Mouse (Mus musculus): ENCODE measurements around the gene Ptprr. TPM values are rescaled to one million over a fixed set of nuclear protein-coding genes. Genes with fewer than 3 reads are reported as not detected.

Ptprr gene
- polyA plus RNA-seq, 1 experiment = 0.77 TPM

GRCm38 (mm10) chr10:116131223-116131622, 113.2 kb downstream of the Ptprr start:
- TF ChIP-seq CTCF (IDR thresholded peaks at IDR 0.05; ENCODE audit: control insufficient read depth, insufficient read depth, insufficient replicate concordance, low read depth, low read length) = no peak
- no peak for TF ChIP-seq POLR2A (IDR thresholded peaks at IDR 0.05; ENCODE audit: control insufficient read depth, low read depth, low read length)
- H3K36me3 ChIP-seq (ENCODE audit: control insufficient read depth, insufficient read depth, low read length) = no peaks in the 10 kb centered on the region
- H3K27ac ChIP-seq (ENCODE audit: control insufficient read depth, insufficient read depth, low read depth, low read length) = no peak overlapping the region

GRCm38 (mm10) chr10:116132233-116132632, 114.2 kb downstream of the Ptprr start:
- Histone ChIP-seq H3K36me3 (ENCODE audit: control insufficient read depth, insufficient read depth, low read length) (no peaks in the 10 kb centered on the region), H3K4me1 (ENCODE audit: control insufficient read depth, insufficient read depth, low read length) (no peaks in the 10 kb centered on the region), H3K4me3 (ENCODE audit: control insufficient read depth, low read depth, low read length) (no peak overlapping the region)

More at GRCm38 (mm10) chr10:116131223-116131622, 113.2 kb downstream of the Ptprr start:
- Histone ChIP-seq H3K27me3 (ENCODE audit: control insufficient read depth, insufficient read depth, low read length) (no peaks in the 10 kb centered on the region), H3K4me1 (ENCODE audit: control insufficient read depth, insufficient read depth, low read length) (no peaks in the 10 kb centered on the region), H3K4me3 (ENCODE audit: control insufficient read depth, low read depth, low read length) (no peak overlapping the region)

GRCm38 (mm10) chr10:116135187-116135586, 117.2 kb downstream of the Ptprr start:
- Histone ChIP-seq H3K4me1 (ENCODE audit: control insufficient read depth, insufficient read depth, low read length) (no peaks in the 10 kb centered on the region), H3K4me3 (ENCODE audit: control insufficient read depth, low read depth, low read length) (no peak overlapping the region), H3K36me3 (ENCODE audit: control insufficient read depth, insufficient read depth, low read length) (no peaks in the 10 kb centered on the region), H3K27me3 (ENCODE audit: control insufficient read depth, insufficient read depth, low read length) (no peaks in the 10 kb centered on the region), H3K27ac (ENCODE audit: control insufficient read depth, insufficient read depth, low read depth, low read length) (no peak overlapping the region)
- no peak for TF ChIP-seq POLR2A (IDR thresholded peaks at IDR 0.05; ENCODE audit: control insufficient read depth, low read depth, low read length)

More at GRCm38 (mm10) chr10:116132233-116132632, 114.2 kb downstream of the Ptprr start:
- Histone ChIP-seq H3K27me3 (ENCODE audit: control insufficient read depth, insufficient read depth, low read length) (no peaks in the 10 kb centered on the region), H3K27ac (ENCODE audit: control insufficient read depth, insufficient read depth, low read depth, low read length) (no peak overlapping the region)
- TF ChIP-seq POLR2A (IDR thresholded peaks at IDR 0.05; ENCODE audit: control insufficient read depth, low read depth, low read length) = no peak

- Histone ChIP-seq H3K27ac (ENCODE audit: control insufficient read depth, insufficient read depth, low read depth, low read length) (no peak overlapping the region), H3K4me1 (ENCODE audit: control insufficient read depth, insufficient read depth, low read length) (no peaks in the 10 kb centered on the region), H3K27me3 (ENCODE audit: control insufficient read depth, insufficient read depth, low read length) (no peaks in the 10 kb centered on the region), H3K4me3 (ENCODE audit: control insufficient read depth, low read depth, low read length) (no peak overlapping the region), H3K36me3 (ENCODE audit: control insufficient read depth, insufficient read depth, low read length) (no peaks in the 10 kb centered on the region)
- TF ChIP-seq CTCF (IDR thresholded peaks at IDR 0.05; ENCODE audit: control insufficient read depth, insufficient read depth, insufficient replicate concordance, low read depth, low read length) (no peak), POLR2A (IDR thresholded peaks at IDR 0.05; ENCODE audit: control insufficient read depth, low read depth, low read length) (no peak)
These were observed 122.2 kb downstream of the Ptprr start for GRCm38 (mm10) chr10:116140226-116140625.

GRCm38 (mm10) chr10:116143684-116144083, 125.7 kb downstream of the Ptprr start:
- TF ChIP-seq POLR2A (IDR thresholded peaks at IDR 0.05; ENCODE audit: control insufficient read depth, low read depth, low read length) (no peak), CTCF (IDR thresholded peaks at IDR 0.05; ENCODE audit: control insufficient read depth, insufficient read depth, insufficient replicate concordance, low read depth, low read length) (no peak)
- Histone ChIP-seq H3K4me3 (ENCODE audit: control insufficient read depth, low read depth, low read length) (no peak overlapping the region), H3K4me1 (ENCODE audit: control insufficient read depth, insufficient read depth, low read length) (no peaks in the 10 kb centered on the region)

GRCm38 (mm10) chr10:116146091-116146490, 128.1 kb downstream of the Ptprr start:
- Histone ChIP-seq H3K4me3 (ENCODE audit: control insufficient read depth, low read depth, low read length) (no peak overlapping the region), H3K27ac (ENCODE audit: control insufficient read depth, insufficient read depth, low read depth, low read length) (no peak overlapping the region), H3K27me3 (ENCODE audit: control insufficient read depth, insufficient read depth, low read length) (no peaks in the 10 kb centered on the region), H3K36me3 (ENCODE audit: control insufficient read depth, insufficient read depth, low read length) (no peaks in the 10 kb centered on the region), H3K4me1 (ENCODE audit: control insufficient read depth, insufficient read depth, low read length) (no peaks in the 10 kb centered on the region)
- TF ChIP-seq POLR2A (IDR thresholded peaks at IDR 0.05; ENCODE audit: control insufficient read depth, low read depth, low read length) (no peak), CTCF (IDR thresholded peaks at IDR 0.05; ENCODE audit: control insufficient read depth, insufficient read depth, insufficient replicate concordance, low read depth, low read length) (no peak)

More at GRCm38 (mm10) chr10:116143684-116144083, 125.7 kb downstream of the Ptprr start:
- Histone ChIP-seq H3K27me3 (ENCODE audit: control insufficient read depth, insufficient read depth, low read length) (no peaks in the 10 kb centered on the region), H3K27ac (ENCODE audit: control insufficient read depth, insufficient read depth, low read depth, low read length) (no peak overlapping the region), H3K36me3 (ENCODE audit: control insufficient read depth, insufficient read depth, low read length) (no peaks in the 10 kb centered on the region)

- TF ChIP-seq POLR2A (IDR thresholded peaks at IDR 0.05; ENCODE audit: control insufficient read depth, low read depth, low read length) = no peak
- TF ChIP-seq CTCF (IDR thresholded peaks at IDR 0.05; ENCODE audit: control insufficient read depth, insufficient read depth, insufficient replicate concordance, low read depth, low read length) = no peak
- Histone ChIP-seq H3K27me3 (ENCODE audit: control insufficient read depth, insufficient read depth, low read length) (no peaks in the 10 kb centered on the region), H3K4me1 (ENCODE audit: control insufficient read depth, insufficient read depth, low read length) (no peaks in the 10 kb centered on the region), H3K27ac (ENCODE audit: control insufficient read depth, insufficient read depth, low read depth, low read length) (no peak overlapping the region), H3K4me3 (ENCODE audit: control insufficient read depth, low read depth, low read length) (no peak overlapping the region), H3K36me3 (ENCODE audit: control insufficient read depth, insufficient read depth, low read length) (no peaks in the 10 kb centered on the region)
These were observed 136.7 kb downstream of the Ptprr start for GRCm38 (mm10) chr10:116154707-116155106.

GRCm38 (mm10) chr10:116156699-116157098, 138.7 kb downstream of the Ptprr start:
- Histone ChIP-seq H3K4me1 (ENCODE audit: control insufficient read depth, insufficient read depth, low read length) (no peaks in the 10 kb centered on the region), H3K36me3 (ENCODE audit: control insufficient read depth, insufficient read depth, low read length) (no peaks in the 10 kb centered on the region), H3K4me3 (ENCODE audit: control insufficient read depth, low read depth, low read length) (no peak overlapping the region), H3K27me3 (ENCODE audit: control insufficient read depth, insufficient read depth, low read length) (no peaks in the 10 kb centered on the region), H3K27ac (ENCODE audit: control insufficient read depth, insufficient read depth, low read depth, low read length) (no peak overlapping the region)
- TF ChIP-seq CTCF (IDR thresholded peaks at IDR 0.05; ENCODE audit: control insufficient read depth, insufficient read depth, insufficient replicate concordance, low read depth, low read length) (no peak), POLR2A (IDR thresholded peaks at IDR 0.05; ENCODE audit: control insufficient read depth, low read depth, low read length) (no peak)
